Mouse (Mus musculus) kidney, embryonic 14.5 days (tissue): ENCODE data around the gene Akr1c12. TPM values are rescaled to one million over a fixed set of nuclear protein-coding genes. Genes with fewer than 3 reads are reported as not detected.
"Not testable (repeated sequence)": the region's sequence is repeated elsewhere in the genome, so short reads cannot be mapped to it uniquely, and the experiment has no call there.

Source experiments
- ATAC-seq: fragments of 200-750 bp; cut with Nextera tagmentation; 2 replicates; pipeline ENCODE4 v1.8.0; 2017; ENCODE audit warnings: moderate number of reproducible peaks, mild to moderate bottlenecking, moderate TSS enrichment, moderate library complexity; ENCODE audit not compliant: low FRiP score, low TSS enrichment
- H3K27ac ChIP-seq: fragments of 300-500 bp; sonication (generic); 2 replicates; pipeline ENCODE4 v1.5.1; 2014; ENCODE audit warnings: low read depth, mild to moderate bottlenecking, low read length, moderate library complexity, mixed read lengths
- H3K27me3 ChIP-seq: fragments of 300-500 bp; sonication (generic); 2 replicates; pipeline ENCODE4 v1.6.1; 2014; ENCODE audit warnings: mild to moderate bottlenecking, low read length; ENCODE audit not compliant: control insufficient read depth, insufficient read depth
- H3K36me3 ChIP-seq: fragments of 300-500 bp; sonication (generic); 2 replicates; pipeline ENCODE4 v1.6.1; 2014; ENCODE audit warnings: low read length, mixed read lengths; ENCODE audit not compliant: control insufficient read depth, insufficient read depth
- H3K4me1 ChIP-seq: fragments of 300-500 bp; sonication (generic); 2 replicates; pipeline ENCODE4 v1.6.1; 2014; ENCODE audit warnings: low read length, mixed read lengths; ENCODE audit not compliant: control insufficient read depth, insufficient read depth
- H3K4me2 ChIP-seq: fragments of 300-500 bp; sonication (generic); replicated peaks from 2 replicates; pipeline ENCODE4 v1.6.1; 2014; ENCODE audit warnings: low read depth, mild to moderate bottlenecking, low read length
- H3K4me3 ChIP-seq: fragments of 300-500 bp; sonication (generic); 2 replicates; pipeline ENCODE4 v1.5.1; 2014; ENCODE audit warnings: mild to moderate bottlenecking, low read length
- H3K9ac ChIP-seq: fragments of 300-500 bp; sonication (generic); 2 replicates; pipeline ENCODE4 v1.6.1; 2014; ENCODE audit warnings: low read depth, mild to moderate bottlenecking, low read length, moderate library complexity
- H3K9me3 ChIP-seq: fragments of 300-500 bp; sonication (generic); 2 replicates; pipeline ENCODE4 v1.6.1; 2016; ENCODE audit warnings: low read length; ENCODE audit not compliant: control insufficient read depth
- WGBS: fragments of 180-500 bp; shearing (Covaris S2); extraction: QIAGEN DNeasy Blood & Tissue Kit; methylation state at CpG from one replicate; pipeline ENCODE4 v1.1.7; 2014; 5-methylcytosine and 5-hydroxymethylcytosine counted together
- polyA plus RNA-seq: library from polyadenylated mRNA; unstranded; fragments of >200 nt; fragmentation: Nextera tagmentation; extraction: Ambion mirVana; gene quantifications from 2 replicates; pipeline ENCODE4 v1.2.1, GENCODE M21; 2014

The Akr1c12 gene
- polyA plus RNA-seq, 1 experiment from 2014 or later = 2.4 TPM

DNA sequence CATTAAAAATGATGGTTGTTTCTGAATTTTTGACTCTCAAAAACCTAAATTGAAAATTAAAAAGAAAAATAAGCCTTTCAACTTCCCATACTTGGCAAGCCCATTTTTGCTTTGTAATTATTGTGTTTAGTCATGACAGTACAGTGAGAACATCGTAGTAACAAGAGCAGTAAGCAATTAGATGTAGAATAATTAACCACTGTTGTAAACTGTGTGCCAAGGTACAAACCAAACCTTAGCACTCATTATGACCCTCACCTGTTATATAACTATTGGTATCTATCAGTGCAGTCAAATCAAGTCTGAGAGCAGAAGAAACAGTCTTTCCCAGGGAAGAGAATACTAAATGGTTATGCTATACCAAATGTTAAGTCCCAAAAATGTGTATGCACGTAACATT, 14.2 kb downstream of the Akr1c12 start:
- Histone ChIP-seq H3K4me1 (no peaks in the 10 kb centered on the region), H3K36me3 (no peaks in the 10 kb centered on the region), H3K9me3 (no peaks in the 10 kb centered on the region), H3K4me2 (no peak overlapping the region), H3K27me3 (no peaks in the 10 kb centered on the region), H3K9ac (no peak overlapping the region), H3K27ac (no peak overlapping the region), H3K4me3 (no peak overlapping the region)
- no peak for ATAC-seq
- 87% methylated on average over 2 of the region's 2 CpGs for WGBS

DNA sequence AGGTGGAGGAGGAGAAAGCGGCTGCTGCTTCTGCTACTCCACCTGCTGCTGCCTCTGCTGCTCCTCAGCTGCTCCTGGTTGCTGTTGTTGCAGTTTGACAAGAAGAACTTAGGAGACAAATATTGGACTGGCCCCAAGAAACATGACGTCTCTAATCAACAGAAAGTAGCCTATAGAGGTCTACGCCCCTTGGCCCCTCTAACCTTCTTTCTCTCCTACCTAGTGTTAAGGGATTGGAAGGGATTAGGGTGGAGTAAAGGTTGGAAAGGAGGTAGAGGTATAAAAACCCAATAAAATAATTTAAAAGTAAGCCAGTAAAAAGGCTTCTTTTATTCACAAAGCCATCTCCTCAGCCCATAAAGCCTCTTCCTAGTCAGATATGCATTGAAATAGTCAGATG, 14.6 kb downstream of the Akr1c12 start:
- H3K9ac ChIP-seq = no peak overlapping the region
- WGBS = 90% methylated on average over 3 of the region's 3 CpGs
- H3K4me2 ChIP-seq = no peak overlapping the region
- no peak for ATAC-seq
- no peaks in the 10 kb centered on the region for H3K27me3 ChIP-seq
- H3K36me3 ChIP-seq = no peaks in the 10 kb centered on the region
- no peaks in the 10 kb centered on the region for H3K4me1 ChIP-seq
- no peak overlapping the region for H3K4me3 ChIP-seq
- no peaks in the 10 kb centered on the region for H3K9me3 ChIP-seq
- H3K27ac ChIP-seq = no peak overlapping the region

DNA sequence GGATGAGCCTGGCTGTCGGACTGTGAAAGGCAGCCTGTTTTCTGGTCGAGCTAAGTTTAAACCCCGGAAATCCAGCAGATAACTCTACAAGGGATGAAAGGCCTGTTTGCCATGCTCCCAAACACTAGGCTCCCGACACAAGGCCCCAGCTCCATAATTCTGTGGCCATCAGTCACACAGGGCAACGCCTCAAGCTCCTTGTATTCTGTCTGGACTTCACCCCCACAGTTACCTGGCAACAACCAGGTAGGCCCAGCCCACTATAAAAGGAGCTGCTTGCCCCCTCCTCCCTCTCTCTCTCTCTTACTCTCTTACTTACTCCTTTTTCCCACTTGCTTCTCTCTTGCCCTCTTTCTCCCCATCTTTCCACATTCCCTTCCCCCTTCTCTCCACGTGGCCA, 21.9 kb downstream of the Akr1c12 start:
- H3K4me3 ChIP-seq = no peak overlapping the region
- WGBS = 75% methylated on average over 6 of the region's 6 CpGs
- ATAC-seq = no peak

DNA sequence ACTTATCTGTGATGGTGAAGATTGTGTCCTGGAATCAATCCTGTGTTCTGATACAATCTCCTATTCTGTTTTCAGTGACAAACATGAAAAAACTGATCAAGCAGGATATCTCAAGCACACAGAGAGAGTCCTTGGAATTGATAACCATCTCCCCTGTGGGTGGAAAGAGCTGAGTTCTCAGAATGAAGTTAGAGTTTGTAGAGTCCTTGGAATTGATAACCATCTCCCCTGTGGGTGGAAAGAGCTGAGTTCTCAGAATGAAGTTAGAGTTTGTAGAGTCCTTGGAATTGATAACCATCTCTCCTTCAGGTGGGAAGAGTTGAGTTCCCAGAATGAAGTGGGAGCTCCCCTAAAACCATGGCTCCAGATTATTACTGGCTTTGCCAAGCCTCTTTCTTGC, 22.3 kb downstream of the Akr1c12 start:
- H3K9ac ChIP-seq, H3K4me1 ChIP-seq, H3K9me3 ChIP-seq, H3K4me2 ChIP-seq, ATAC-seq, H3K4me3 ChIP-seq, H3K36me3 ChIP-seq, H3K27ac ChIP-seq, H3K27me3 ChIP-seq: not testable (repeated sequence)

More for the DNA sequence above, 21.9 kb downstream of the Akr1c12 start:
- Histone ChIP-seq H3K36me3 (no peaks in the 10 kb centered on the region), H3K4me2 (no peak overlapping the region), H3K9me3 (no peaks in the 10 kb centered on the region), H3K4me1 (no peaks in the 10 kb centered on the region), H3K9ac (no peak overlapping the region), H3K27me3 (no peaks in the 10 kb centered on the region), H3K27ac (no peak overlapping the region)

DNA sequence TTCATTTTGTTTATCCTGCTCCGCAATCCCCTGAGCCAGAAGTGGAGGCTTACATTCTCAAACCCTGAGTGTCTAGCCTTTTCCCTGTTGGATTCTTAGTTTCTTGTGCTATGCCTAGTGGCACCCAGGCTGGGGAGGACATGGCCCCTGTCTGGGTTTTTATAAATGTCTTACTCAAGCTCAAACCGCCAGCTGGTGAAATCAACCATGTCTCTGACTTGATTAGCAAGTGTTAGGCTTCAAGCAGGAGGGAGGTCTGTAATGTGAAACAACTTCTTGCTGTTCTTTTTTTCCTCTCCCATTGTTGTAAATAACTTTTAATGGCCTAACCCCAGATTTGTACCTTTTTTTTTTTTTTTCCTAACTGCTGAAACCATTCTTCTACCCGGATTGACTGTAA, 29.9 kb downstream of the Akr1c12 start:
- WGBS = 25% methylated on average over 3 of the region's 3 CpGs
- no peak overlapping the region; the same call in 1 of the 2 replicates for H3K27ac ChIP-seq
- ATAC-seq = peak; percentile 53; the same call in 1 of the 2 replicates
- H3K9ac ChIP-seq = no peak overlapping the region
- H3K36me3 ChIP-seq = no peaks in the 10 kb centered on the region
- no peaks in the 10 kb centered on the region for H3K27me3 ChIP-seq
- H3K9me3 ChIP-seq = no peaks in the 10 kb centered on the region
- peaks cover 8% of the 10 kb centered on the region; the same call in 1 of the 2 replicates for H3K4me1 ChIP-seq
- H3K4me3 ChIP-seq = no peak overlapping the region
- H3K4me2 ChIP-seq = no peak overlapping the region

DNA sequence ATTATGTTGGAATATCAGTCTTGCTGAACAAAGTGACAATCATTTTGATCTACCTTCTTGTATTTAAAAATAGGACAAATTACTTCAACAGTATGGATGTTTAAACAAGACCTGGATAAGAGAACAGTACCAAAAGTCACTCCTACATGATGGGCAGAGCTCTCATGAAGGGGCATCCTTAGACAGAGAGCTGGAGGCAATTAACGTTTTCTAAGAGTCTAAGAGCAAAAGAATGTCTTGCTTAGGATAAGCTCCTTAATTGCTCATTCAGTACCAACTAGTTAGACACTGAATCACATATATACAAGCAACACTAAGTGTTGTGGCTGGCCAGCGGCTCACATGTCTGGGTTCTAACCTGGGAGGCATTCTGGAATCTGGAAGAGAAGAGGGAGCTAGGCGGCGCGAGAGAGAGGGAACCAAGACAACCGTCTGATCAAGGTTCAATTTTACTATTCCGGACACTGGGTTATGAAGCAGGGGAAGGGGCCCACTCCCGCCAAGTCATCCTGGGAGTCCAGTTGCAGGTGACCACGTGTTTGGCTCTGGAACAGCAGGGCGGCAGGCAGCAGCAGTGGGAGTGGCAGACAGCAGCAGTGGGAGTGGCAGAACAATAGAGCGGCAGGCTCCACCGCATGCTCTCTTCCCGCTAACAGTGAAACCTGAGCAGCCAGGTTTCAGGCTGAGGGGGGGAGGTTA, 34.2 kb downstream of the Akr1c12 start:
- 2% methylated on average over 13 of the region's 13 CpGs for WGBS
- Histone ChIP-seq H3K9me3 (no peaks in the 10 kb centered on the region), H3K36me3 (no peaks in the 10 kb centered on the region), H3K9ac (no peak overlapping the region), H3K27ac (no peak overlapping the region), H3K4me2 (peak overlapping the region; percentile 17), H3K27me3 (no peaks in the 10 kb centered on the region), H3K4me1 (peaks cover 8% of the 10 kb centered on the region; the same call in 1 of the 2 replicates), H3K4me3 (peak overlapping the region; percentile 13; the same call in 1 of the 2 replicates)
- ATAC-seq = peak; percentile 95

DNA sequence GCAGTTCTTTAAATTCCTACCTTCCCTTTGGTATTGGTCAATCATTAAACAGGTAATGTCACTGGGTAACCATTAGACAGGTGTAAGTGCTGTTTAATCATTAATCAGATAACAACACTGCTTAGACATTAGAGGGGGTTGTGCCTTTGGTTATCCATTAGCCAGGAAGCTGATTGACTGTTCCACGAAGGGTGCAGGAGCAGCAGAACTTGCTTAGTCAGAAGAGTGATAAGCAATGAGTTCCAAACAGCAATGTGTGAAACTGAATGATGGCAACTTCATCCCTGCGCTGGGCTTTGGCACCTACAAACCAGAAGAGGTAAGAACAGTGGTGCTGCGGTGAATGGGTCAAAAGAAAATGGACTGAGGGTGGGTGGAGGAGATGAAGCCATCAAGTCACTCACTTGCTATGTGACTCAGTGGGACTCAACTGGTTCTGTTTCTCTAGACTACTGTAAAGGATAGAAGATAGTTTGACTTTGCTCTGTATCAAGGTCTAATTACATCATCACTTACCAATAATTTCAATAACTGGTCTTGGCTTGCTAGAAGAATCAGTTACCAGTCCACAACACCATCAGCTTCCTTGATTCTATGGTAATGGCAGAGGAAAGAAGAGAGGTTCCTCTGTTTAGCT, 45.6 kb downstream of the Akr1c12 start:
- H3K4me2 ChIP-seq = no peak overlapping the region

DNA sequence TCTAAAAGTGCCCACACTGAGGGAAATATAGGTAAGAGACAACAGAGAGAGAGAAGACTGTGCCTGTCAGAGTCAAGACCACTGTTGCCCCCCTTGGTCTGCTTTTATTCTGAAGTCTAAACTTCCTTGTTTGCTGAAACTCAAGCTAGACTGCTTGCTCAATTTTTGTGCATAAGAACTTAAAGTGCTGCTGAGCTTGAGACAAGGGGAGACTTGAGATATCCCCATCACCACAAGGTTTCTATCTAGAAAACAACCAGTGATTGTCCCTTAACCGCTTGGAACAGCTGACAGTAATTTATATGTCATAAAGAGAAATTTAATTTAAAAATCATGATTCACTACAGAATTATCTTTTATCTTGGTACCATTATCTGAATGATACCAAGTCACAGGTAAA, 46.1 kb downstream of the Akr1c12 start:
- no peak overlapping the region for H3K4me3 ChIP-seq
- no peak overlapping the region for H3K9ac ChIP-seq
- H3K4me2 ChIP-seq = no peak overlapping the region
- H3K27me3 ChIP-seq = no peaks in the 10 kb centered on the region
- no peaks in the 10 kb centered on the region for H3K9me3 ChIP-seq
- ATAC-seq = no peak
- H3K4me1 ChIP-seq = no peaks in the 10 kb centered on the region
- no peaks in the 10 kb centered on the region for H3K36me3 ChIP-seq
- WGBS = 72% methylated on average over 1 of the region's 1 CpGs
- H3K27ac ChIP-seq = no peak overlapping the region

More for the DNA sequence above, 45.6 kb downstream of the Akr1c12 start:
- ATAC-seq = peak; percentile 95
- Histone ChIP-seq H3K9ac (no peak overlapping the region), H3K9me3 (no peaks in the 10 kb centered on the region), H3K36me3 (no peaks in the 10 kb centered on the region), H3K4me3 (no peak overlapping the region; the same call in 1 of the 2 replicates), H3K4me1 (no peaks in the 10 kb centered on the region), H3K27ac (no peak overlapping the region; the same call in 1 of the 2 replicates), H3K27me3 (no peaks in the 10 kb centered on the region)
- 62% methylated on average over 3 of the region's 3 CpGs for WGBS

DNA sequence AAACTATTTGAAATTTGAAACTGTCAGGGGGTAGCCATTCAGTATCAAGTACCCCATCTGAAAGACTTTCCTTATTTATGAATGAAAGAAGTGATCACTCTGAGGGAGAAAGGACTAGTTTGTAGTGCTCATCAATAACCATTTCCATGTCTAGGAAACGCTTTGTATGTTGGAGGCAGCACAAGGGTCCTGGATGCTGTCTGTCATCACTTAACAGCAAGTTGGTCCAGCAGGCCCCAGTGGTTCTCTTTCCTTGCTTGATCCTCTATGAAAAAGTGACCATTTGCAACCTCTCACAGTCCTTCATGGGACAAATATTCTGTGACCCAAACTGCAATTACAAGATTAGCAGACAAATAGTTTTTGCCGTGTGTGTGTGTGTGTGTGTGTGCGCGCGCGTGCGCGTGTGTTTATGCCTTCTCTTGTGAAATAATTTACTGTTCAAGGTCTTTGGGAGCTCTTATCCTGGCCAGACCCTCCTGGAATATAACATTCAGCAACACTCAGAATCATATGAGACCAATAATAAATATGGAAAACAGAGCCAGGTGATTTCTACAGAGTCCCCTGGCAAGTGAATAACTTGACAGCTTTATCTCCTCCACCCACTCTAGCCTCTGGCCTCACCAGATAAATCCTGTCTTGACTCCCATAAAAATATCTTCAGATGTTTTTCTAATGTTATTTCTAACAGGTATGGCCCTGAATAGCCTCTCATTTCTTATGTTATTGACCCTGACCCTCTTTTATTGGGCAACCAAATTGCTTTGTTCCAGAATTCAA, 48.2 kb downstream of the Akr1c12 start:
- no peaks in the 10 kb centered on the region for H3K27me3 ChIP-seq
- ATAC-seq = no peak
- H3K27ac ChIP-seq = no peak overlapping the region
- no peak overlapping the region for H3K4me3 ChIP-seq
- no peak overlapping the region for H3K4me2 ChIP-seq
- WGBS = 87% methylated on average over 8 of the region's 8 CpGs
- H3K36me3 ChIP-seq = no peaks in the 10 kb centered on the region
- H3K4me1 ChIP-seq = no peaks in the 10 kb centered on the region
- no peak overlapping the region for H3K9ac ChIP-seq
- H3K9me3 ChIP-seq = no peaks in the 10 kb centered on the region
